Mouse (Mus musculus): ENCODE measurements around the gene Tgoln1.

Tgoln1 gene

GRCm38 (mm10) chr6:72627276-72627675, 10.5 kb upstream of the Tgoln1 start:
- DNase-seq: no peak

GRCm38 (mm10) chr6:72626391-72626790, 9.6 kb upstream of the Tgoln1 start:
- no peak for DNase-seq

GRCm38 (mm10) chr6:72623661-72624402, 7.0 kb upstream of the Tgoln1 start:
- no peak for DNase-seq

- DNase-seq: no peak
These were observed 6.1 kb upstream of the Tgoln1 start for GRCm38 (mm10) chr6:72622917-72623316.

- no peak for DNase-seq
These were observed 4.1 kb upstream of the Tgoln1 start for GRCm38 (mm10) chr6:72620920-72621319.

- DNase-seq: no peak
These were observed 3.1 kb upstream of the Tgoln1 start for GRCm38 (mm10) chr6:72619734-72620532.

GRCm38 (mm10) chr6:72615561-72616375, 1.0 kb downstream of the Tgoln1 start:
- peak; percentile 41 for DNase-seq

- DNase-seq: no peak
These were observed 1.6 kb downstream of the Tgoln1 start for GRCm38 (mm10) chr6:72615151-72615550.

GRCm38 (mm10) chr6:72610261-72610660, 6.5 kb downstream of the Tgoln1 start:
- DNase-seq: no peak

GRCm38 (mm10) chr6:72608662-72609184, 8.1 kb downstream of the Tgoln1 start:
- no peak for DNase-seq

GRCm38 (mm10) chr6:72607676-72608075, 9.1 kb downstream of the Tgoln1 start:
- DNase-seq: no peak

- DNase-seq: no peak
These were observed 9.7 kb downstream of the Tgoln1 start for GRCm38 (mm10) chr6:72607060-72607459.

GRCm38 (mm10) chr6:72604066-72604465, 12.7 kb downstream of the Tgoln1 start:
- DNase-seq: no peak

GRCm38 (mm10) chr6:72601732-72602131, 15.1 kb downstream of the Tgoln1 start:
- peak; percentile 87 for DNase-seq

- DNase-seq: no peak
These were observed 16.0 kb downstream of the Tgoln1 start for GRCm38 (mm10) chr6:72600771-72601170.

GRCm38 (mm10) chr6:72600216-72600615, 16.6 kb downstream of the Tgoln1 start:
- no peak for DNase-seq

- no peak for DNase-seq
These were observed 17.8 kb downstream of the Tgoln1 start for GRCm38 (mm10) chr6:72598791-72599557.

GRCm38 (mm10) chr6:72597956-72598753, 18.6 kb downstream of the Tgoln1 start, which contains the start of the genes Elmod3 and Retsat:
Gene Elmod3, minus strand, starts transcription at chr6:72598413.
Gene Retsat, plus strand, starts transcription at chr6:72598475.
- peak; percentile 87 for DNase-seq

- no peak for DNase-seq
These were observed 19.5 kb downstream of the Tgoln1 start for GRCm38 (mm10) chr6:72597083-72597874.

- DNase-seq: no peak
These were observed 22.9 kb downstream of the Tgoln1 start for GRCm38 (mm10) chr6:72593914-72594313.

Measured in thymus, postnatal 14 days (tissue).